Comparison of ENCODE assay signal across 9 mouse cellular contexts in the genomic region with DNA sequence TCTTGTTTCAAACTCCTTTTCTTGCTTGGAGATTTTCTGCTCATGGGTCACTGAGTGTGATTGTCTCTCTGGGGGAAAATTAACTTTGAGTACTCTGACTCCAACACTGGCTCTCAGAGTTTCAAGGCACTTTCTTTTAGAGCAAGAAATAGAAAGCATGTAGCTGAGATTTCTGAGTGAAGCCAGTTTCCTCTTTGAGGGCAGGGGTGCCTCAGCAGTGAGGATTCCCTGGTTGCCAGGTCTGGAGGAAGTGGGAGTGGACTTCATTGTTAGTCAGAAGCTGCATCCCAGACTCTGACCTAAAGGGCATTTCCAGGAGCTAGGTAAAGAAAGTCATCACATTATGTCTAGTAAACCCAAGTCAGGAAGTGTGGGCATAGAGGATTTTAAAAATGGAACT. TPM values are rescaled to one million over a fixed set of nuclear protein-coding genes. Genes with fewer than 3 reads are reported as not detected.
DNase-seq lines count a peak whose midpoint lies in the region; ATAC-seq lines count a peak whose summit lies in the region.
"Had no signal": no experiment of that assay in that cellular context is flagged by ENCODE, and none has a peak within 500 bp of the region (broad histone marks: within the 10 kb centered on the region; RNA-seq: fewer than 3 reads in every experiment).

No protein-coding gene starts in this region.

- H3K36me3 ChIP-seq in liver, embryonic 11.5 days (ENCODE audit: control insufficient read depth, insufficient read depth, low read length) = no peaks in the 10 kb centered on the region
- no peaks in the 10 kb centered on the region for H3K36me3 ChIP-seq in embryonic facial prominence, embryonic 11.5 days (replicated peaks; ENCODE audit: control insufficient read depth, insufficient read depth, low read depth, low read length)
- 0 out of 2 replicates have a peak, but pooled peaks cover 4% of the 10 kb centered on the region for H3K36me3 ChIP-seq in intestine, embryonic 14.5 days (ENCODE audit: control insufficient read depth, insufficient read depth, low read length)

- ATAC-seq in liver, embryonic 11.5 days (replicated peaks; ENCODE audit: low FRiP score) = no peak
- no peak for ATAC-seq in embryonic facial prominence, embryonic 11.5 days (replicated peaks; ENCODE audit: insufficient number of reproducible peaks, low FRiP score, low TSS enrichment, low read depth)
- ATAC-seq in intestine, embryonic 14.5 days (replicated peaks; ENCODE audit: low FRiP score, low TSS enrichment, low read depth) = no peak
- no peak for ATAC-seq in monocyte, adult 5-6 weeks (replicated peaks; ENCODE audit: insufficient number of reproducible peaks, low FRiP score, low TSS enrichment, poor library complexity, severe bottlenecking)

- no peaks in the 10 kb centered on the region for H3K27me3 ChIP-seq in liver, embryonic 11.5 days (replicated peaks; ENCODE audit: control insufficient read depth, insufficient read depth, low read length)
- no peaks in the 10 kb centered on the region for H3K27me3 ChIP-seq in embryonic facial prominence, embryonic 11.5 days (ENCODE audit: control insufficient read depth, insufficient read depth, low read length)
- no peaks in the 10 kb centered on the region for H3K27me3 ChIP-seq in intestine, embryonic 14.5 days (replicated peaks; ENCODE audit: control insufficient read depth, insufficient read depth, low read length)

- H3K27ac ChIP-seq in liver, embryonic 11.5 days (ENCODE audit: low read depth, low read length) = no peak overlapping the region
- no peak overlapping the region; the same call in 1 of the 2 replicates for H3K27ac ChIP-seq in embryonic facial prominence, embryonic 11.5 days (replicated peaks; ENCODE audit: low read depth, low read length)
- peak overlapping the region; percentile 23; the same call in 1 of the 2 replicates for H3K27ac ChIP-seq in intestine, embryonic 14.5 days (ENCODE audit: low read depth)

- peak overlapping the region; percentile 65 for H3K4me2 ChIP-seq in liver, embryonic 11.5 days
- no peak overlapping the region; the same call in none of the 2 replicates for H3K4me2 ChIP-seq in embryonic facial prominence, embryonic 11.5 days (ENCODE audit: low read depth, low read length)
- H3K4me2 ChIP-seq in intestine, embryonic 14.5 days (ENCODE audit: low read length) = peak overlapping the region; percentile 83

- H3K4me1 ChIP-seq in liver, embryonic 11.5 days (replicated peaks; ENCODE audit: control insufficient read depth, insufficient read depth, low read length) = peaks cover 16% of the 10 kb centered on the region
- peaks cover 5% of the 10 kb centered on the region for H3K4me1 ChIP-seq in embryonic facial prominence, embryonic 11.5 days (ENCODE audit: control insufficient read depth, insufficient read depth, low read length)
- peaks cover 34% of the 10 kb centered on the region for H3K4me1 ChIP-seq in intestine, embryonic 14.5 days (replicated peaks; ENCODE audit: control insufficient read depth, insufficient read depth, low read length)

- H3K9me3 ChIP-seq in liver, embryonic 11.5 days (ENCODE audit: control insufficient read depth, low read length) = no peaks in the 10 kb centered on the region
- H3K9me3 ChIP-seq in embryonic facial prominence, embryonic 11.5 days (replicated peaks; ENCODE audit: control insufficient read depth, low read length) = no peaks in the 10 kb centered on the region
- no peaks in the 10 kb centered on the region for H3K9me3 ChIP-seq in intestine, embryonic 14.5 days (ENCODE audit: control insufficient read depth, low read length)

- no peak overlapping the region for H3K4me3 ChIP-seq in liver, embryonic 11.5 days (ENCODE audit: low read depth, low read length)
- no peak overlapping the region for H3K4me3 ChIP-seq in embryonic facial prominence, embryonic 11.5 days (ENCODE audit: low read depth, low read length)
- peak overlapping the region; percentile 84 for H3K4me3 ChIP-seq in intestine, embryonic 14.5 days (ENCODE audit: low read depth, low read length)

- H3K9ac ChIP-seq in liver, embryonic 11.5 days (ENCODE audit: low read depth, low read length) = 0 out of 2 replicates have a peak overlapping the region, but pooled peaks have one; percentile 12
- peak overlapping the region; percentile 28; the same call in 1 of the 2 replicates for H3K9ac ChIP-seq in embryonic facial prominence, embryonic 11.5 days (replicated peaks; ENCODE audit: low read length)
- peak overlapping the region; percentile 29; the same call in 1 of the 2 replicates for H3K9ac ChIP-seq in intestine, embryonic 14.5 days (ENCODE audit: low read length)

- DNase-seq in liver, embryonic 11.5 days (ENCODE audit: low spot score) = no peak
- no peak for DNase-seq in liver
- DNase-seq in embryonic facial prominence, embryonic 11.5 days (ENCODE audit: low spot score) = peak; percentile 18
- DNase-seq in intestine, embryonic 14.5 days (ENCODE audit: low spot score) = no peak
- DNase-seq in lung, postnatal 36 days = peak; percentile 41
- no peak for DNase-seq in right cerebral cortex, adult 2 months (ENCODE audit: low spot score in 2 of 2)
- no peak for DNase-seq in urinary bladder, postnatal 36 days (ENCODE audit: low spot score in 2 of 2)
- DNase-seq: adrenal gland, postnatal 10 days had no signal

RNA-seq across cellular contexts. Expression of gene Ppfibp1, which starts 2.3 kb away (rescaled TPM):
- polyA plus RNA-seq in liver, embryonic 11.5 days (2014; fragmentation: Nextera tagmentation; extraction: Ambion mirVana) = 31.1 and 33.1 TPM in 2 replicates
- 43.7 and 45.7 TPM in 2 replicates for polyA plus RNA-seq in embryonic facial prominence, embryonic 11.5 days (2014; fragmentation: Nextera tagmentation; extraction: Ambion mirVana)
- polyA plus RNA-seq in intestine, embryonic 14.5 days (2014; fragmentation: Nextera tagmentation; extraction: Ambion mirVana) = 48.1 and 50.4 TPM in 2 replicates
- total RNA-seq in monocyte, adult 5-6 weeks (2017) = 13.7 to 26.2 TPM (median 22.5 TPM) in 3 replicates

RNA-seq across cellular contexts. Expression of gene Smco2, which starts 40.7 kb away (rescaled TPM):
- polyA plus RNA-seq in liver, embryonic 11.5 days (2014; fragmentation: Nextera tagmentation; extraction: Ambion mirVana) = not detected in 2 replicates
- polyA plus RNA-seq in embryonic facial prominence, embryonic 11.5 days (2014; fragmentation: Nextera tagmentation; extraction: Ambion mirVana) = not detected in 2 replicates
- not detected in 2 replicates for polyA plus RNA-seq in intestine, embryonic 14.5 days (2014; fragmentation: Nextera tagmentation; extraction: Ambion mirVana)
- not detected in 3 replicates for total RNA-seq in monocyte, adult 5-6 weeks (2017)
- total RNA-seq: adrenal gland, postnatal 10 days had no signal

Comparison
In these comparisons a context has a peak if more than half of its experiments do, and no peak if none do; other contexts are left out.
1. DNase-seq: peak in embryonic facial prominence, embryonic 11.5 days (single experiment) and lung, postnatal 36 days (single experiment); none in liver, embryonic 11.5 days (single experiment), liver (single experiment), intestine, embryonic 14.5 days (single experiment), right cerebral cortex, adult 2 months (0 of 2) and urinary bladder, postnatal 36 days (0 of 2).
2. Peak in every context shown above with its lines, with median percentiles within 50 percentile points of each other: H3K9ac ChIP-seq.